Mouse (Mus musculus) stomach, postnatal 0 days (tissue): ENCODE data around the gene Dph7.

ENCODE experiments used
- CTCF ChIP-seq: IDR thresholded peaks from 2 replicates; pipeline ENCODE4 v1.5.1; 2016; ENCODE audit warnings: antibody characterized with exemption, low read depth, mild to moderate bottlenecking, moderate library complexity
- EP300 ChIP-seq: optimal IDR thresholded peaks from 2 replicates; pipeline ENCODE3; 2016; ENCODE audit warnings: antibody characterized with exemption

- TF ChIP-seq EP300 (no peak), CTCF (no peak)
Observed at GRCm38 (mm10) chr2:24914762-24915161, 47.4 kb upstream of the Dph7 start.
